Mouse (Mus musculus): Measurements from ENCODE around the gene Tmem185a. TPM values are rescaled to one million over a fixed set of nuclear protein-coding genes. Genes with fewer than 3 reads are reported as not detected.
"Not testable (repeated sequence)": the region's sequence is repeated elsewhere in the genome, so short reads cannot be mapped to it uniquely, and the experiment has no call there.

Tmem185a gene
- polyA plus RNA-seq, 1 experiment from 2014 or later = 48.5 TPM

DNA sequence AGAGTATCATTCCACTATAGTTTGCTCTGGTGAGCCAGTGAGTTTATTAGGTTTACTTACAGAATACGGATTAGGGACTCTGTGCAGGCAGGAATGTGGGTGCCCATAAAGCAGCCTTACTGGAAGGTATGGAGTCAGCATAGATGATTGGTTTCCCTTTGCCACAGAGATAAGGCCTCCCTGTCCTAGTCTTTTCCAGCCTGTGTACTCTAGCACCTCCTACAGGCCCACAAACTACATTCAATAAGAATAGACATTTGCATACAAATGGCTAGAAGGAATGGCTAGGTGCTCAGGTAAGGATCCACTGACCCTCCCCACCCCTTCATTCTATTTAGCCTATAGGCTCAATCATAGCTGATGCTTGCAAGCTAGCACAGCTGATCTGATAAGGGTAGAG lies 24.6 kb downstream of the Tmem185a start:
- ATAC-seq (ENCODE audit: low FRiP score); DNase-seq (ENCODE audit: low spot score); H3K27me3 ChIP-seq (ENCODE audit: control insufficient read depth, insufficient read depth, low read length); H3K36me3 ChIP-seq (ENCODE audit: control insufficient read depth, insufficient read depth, low read length); H3K4me2 ChIP-seq (replicated peaks; ENCODE audit: low read depth, low read length); H3K27ac ChIP-seq (ENCODE audit: low read depth, low read length); H3K9ac ChIP-seq (ENCODE audit: low read depth, low read length); H3K4me1 ChIP-seq (replicated peaks; ENCODE audit: control insufficient read depth, insufficient read depth, low read length); H3K9me3 ChIP-seq (ENCODE audit: control insufficient read depth, low read length); H3K4me3 ChIP-seq (ENCODE audit: low read depth, low read length): not testable (repeated sequence)
- no CpG with 5 or more reads among the region's 1 CpGs for WGBS

DNA sequence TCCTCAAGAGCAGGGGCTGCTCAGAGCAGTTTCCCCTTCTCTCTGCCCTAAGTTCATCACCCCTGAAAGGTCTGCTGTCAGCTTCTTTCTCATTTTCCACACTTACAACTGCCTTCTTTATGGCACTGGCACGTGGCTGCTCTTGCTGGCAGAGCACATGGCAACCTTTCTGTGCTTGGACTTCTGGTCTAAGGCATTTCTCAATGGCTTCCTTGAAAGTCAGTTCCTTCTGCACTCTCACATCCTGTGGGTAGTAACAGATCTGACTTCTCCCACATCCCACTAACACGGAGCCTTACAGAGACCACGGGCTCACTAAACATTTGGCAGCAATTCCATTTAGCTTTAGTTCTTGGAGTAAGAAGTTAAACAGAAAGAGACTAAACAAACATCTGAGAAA lies 51.5 kb downstream of the Tmem185a start:
- not testable (repeated sequence) for H3K27ac ChIP-seq (ENCODE audit: low read depth, low read length); H3K4me3 ChIP-seq (ENCODE audit: low read depth, low read length); H3K9ac ChIP-seq (ENCODE audit: low read depth, low read length); H3K4me1 ChIP-seq (replicated peaks; ENCODE audit: control insufficient read depth, insufficient read depth, low read length); H3K36me3 ChIP-seq (ENCODE audit: control insufficient read depth, insufficient read depth, low read length); DNase-seq (ENCODE audit: low spot score); H3K4me2 ChIP-seq (replicated peaks; ENCODE audit: low read depth, low read length); ATAC-seq (ENCODE audit: low FRiP score); H3K9me3 ChIP-seq (ENCODE audit: control insufficient read depth, low read length); H3K27me3 ChIP-seq (ENCODE audit: control insufficient read depth, insufficient read depth, low read length)
- WGBS = 80% methylated on average over 3 of the region's 3 CpGs

Other genes with a start within 250 kb of the Tmem185a start
- gene Ids, start 112.1 kb downstream of the Tmem185a start, polyA plus RNA-seq (2014; fragmentation: Nextera tagmentation; extraction: Ambion mirVana) = 4.0 and 5.0 TPM in 2 replicates
- gene 1110012L19Rik, start 91.3 kb downstream of the Tmem185a start, polyA plus RNA-seq (2014; fragmentation: Nextera tagmentation; extraction: Ambion mirVana) = 30.4 TPM in 2 replicates